Mouse (Mus musculus) heart, postnatal 10 days (tissue): ENCODE results near the gene Ifnlr1. TPM values are rescaled to one million over a fixed set of nuclear protein-coding genes. Genes with fewer than 3 reads are reported as not detected.

Source experiments
- DNase-seq, 2 experiments: peaks; one replicate each; pipeline ENCODE4 v3.0.0; 2021
- intact Hi-C: fragments of 180-260 bp; cut with DNase I; formaldehyde crosslinking; loops from one replicate; pipeline ENCODE4 v1.15.1; 2025
- total RNA-seq, 2 experiments: library from RNA; stranded (reverse); gene quantifications; 2 replicates each; pipeline ENCODE4 v1.2.3; 2021

Gene Ifnlr1
- total RNA-seq, 2 experiments from 2014 or later = 3.4 to 4.1 TPM

GRCm38 (mm10) chr4:135736903-135737302, 50.8 kb downstream of the Ifnlr1 start:
- intact Hi-C loops = no loop called here
- no peak for DNase-seq

- DNase-seq = no peak
- intact Hi-C loops = no loop called here
These were observed 52.1 kb downstream of the Ifnlr1 start for GRCm38 (mm10) chr4:135738237-135738636.

DNA sequence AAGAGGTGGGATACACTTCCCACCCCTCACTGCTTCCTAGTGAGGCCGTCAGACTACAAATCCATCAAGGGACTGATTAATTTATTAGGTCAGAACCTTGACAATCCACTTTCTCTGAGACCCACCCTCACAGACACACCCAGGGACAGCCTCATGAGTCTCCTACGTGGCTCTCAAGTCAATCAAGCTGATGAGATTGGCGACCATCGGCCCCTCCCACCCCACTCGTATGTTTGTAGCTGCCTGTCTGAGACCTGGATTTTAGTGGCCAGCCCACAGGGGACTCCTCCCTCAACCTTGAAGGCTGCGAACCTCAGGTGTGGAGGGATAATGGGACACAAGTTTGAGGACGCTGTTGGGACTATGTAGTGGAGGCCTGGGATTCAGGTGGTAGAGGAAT, 53.1 kb downstream of the Ifnlr1 start:
- DNase-seq = no peak
- intact Hi-C loops = no loop called here

DNA sequence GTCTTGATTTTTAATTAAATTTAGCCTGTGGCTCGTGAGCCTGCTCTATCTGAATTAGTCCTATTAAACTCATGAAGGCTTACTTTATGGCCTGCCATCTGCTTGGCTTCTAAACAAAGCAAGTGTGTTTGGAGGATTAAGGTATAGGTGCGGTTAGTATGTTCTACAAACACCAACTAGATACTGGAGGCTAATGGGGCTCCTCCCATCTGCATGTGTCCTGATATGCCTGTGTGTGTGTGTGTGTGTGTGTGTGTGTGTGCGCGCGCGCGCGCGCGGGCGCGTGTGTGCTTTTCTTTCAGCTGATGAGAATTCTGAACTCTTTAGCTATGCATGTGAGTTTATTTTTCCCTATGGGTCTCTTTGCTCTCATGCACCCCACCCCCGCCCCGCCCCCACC, 53.6 kb downstream of the Ifnlr1 start:
- intact Hi-C loops = no loop called here
- no peak for DNase-seq

GRCm38 (mm10) chr4:135743520-135743919, 57.4 kb downstream of the Ifnlr1 start:
- intact Hi-C loops = no loop called here
- no peak for DNase-seq

DNA sequence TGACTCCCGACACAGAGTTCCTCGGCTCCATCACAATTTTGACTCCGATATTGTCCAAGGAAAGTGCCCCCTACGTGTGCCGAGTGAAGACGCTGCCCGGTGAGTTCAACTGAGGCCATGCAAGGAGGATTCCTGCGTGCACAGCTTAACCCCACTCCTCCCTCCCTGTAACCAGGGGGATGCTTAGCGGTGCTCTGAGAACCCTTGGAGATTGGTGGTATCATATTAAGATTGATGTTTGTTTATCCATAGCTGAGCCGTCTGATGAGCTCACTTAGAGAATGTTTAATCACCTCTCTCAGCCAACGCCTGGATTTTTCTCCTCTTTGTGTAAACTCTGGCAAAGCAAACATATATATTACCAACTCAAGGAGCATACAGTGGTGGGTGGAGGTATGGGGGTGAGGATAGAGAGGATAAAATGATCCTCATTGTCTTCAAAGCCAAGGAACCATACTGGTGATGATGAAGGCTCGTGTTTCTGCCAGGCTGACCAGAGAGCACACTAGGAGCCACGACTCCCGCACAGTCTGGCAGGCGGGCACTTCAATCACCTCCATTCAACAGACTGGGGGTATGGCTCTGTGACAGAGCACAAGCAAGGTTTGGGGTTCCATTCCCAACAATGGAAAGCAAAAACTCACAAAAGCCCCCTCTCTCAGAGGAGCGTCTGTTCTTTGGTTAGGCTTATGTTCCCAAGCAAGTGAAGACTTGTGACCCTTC, 58.8 kb downstream of the Ifnlr1 start:
- no peak for DNase-seq
- intact Hi-C loops = no loop called here

DNA sequence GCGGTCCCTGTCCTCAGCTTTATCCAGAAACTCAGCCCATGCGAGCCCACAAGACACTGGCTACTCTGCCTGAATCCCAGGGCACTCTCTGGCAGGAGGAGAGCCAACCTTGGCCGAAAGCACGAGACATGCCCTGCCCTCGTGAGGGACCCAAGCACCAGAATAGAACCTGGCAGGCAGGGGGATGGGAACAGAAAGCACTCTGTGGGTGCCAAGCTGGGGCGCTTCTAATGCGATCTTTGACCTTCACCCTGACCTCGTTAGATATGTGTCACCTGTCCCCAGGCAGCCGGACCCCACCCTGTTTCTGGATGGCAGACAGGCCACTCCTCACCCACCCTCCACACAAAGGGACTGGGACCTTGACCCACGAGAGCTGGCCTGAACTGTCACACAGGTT, 59.5 kb downstream of the Ifnlr1 start:
- peak; percentile 69 to 79 for DNase-seq
- intact Hi-C loops = no loop called here

DNA sequence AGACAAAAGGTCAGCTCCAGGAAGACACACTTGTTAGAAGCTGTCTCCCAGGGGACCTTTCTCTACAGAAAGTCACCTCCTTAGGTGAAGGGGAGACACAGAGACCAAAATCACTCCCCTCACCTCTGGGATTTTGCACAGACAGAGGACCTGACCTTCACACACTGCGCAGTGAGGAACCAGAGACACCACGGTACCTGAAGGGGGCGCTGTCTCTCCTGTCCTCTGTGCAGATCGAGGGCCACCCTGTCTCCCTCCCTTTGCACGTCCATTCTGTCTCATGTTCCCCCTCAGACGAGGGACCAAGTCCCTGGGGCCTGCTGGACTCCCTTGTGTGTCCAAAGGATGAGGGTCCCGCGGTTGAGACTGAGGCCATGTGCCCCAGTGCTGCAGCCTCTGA, 64.8 kb downstream of the Ifnlr1 start:
- DNase-seq = no peak
- intact Hi-C loops = no loop called here

DNA sequence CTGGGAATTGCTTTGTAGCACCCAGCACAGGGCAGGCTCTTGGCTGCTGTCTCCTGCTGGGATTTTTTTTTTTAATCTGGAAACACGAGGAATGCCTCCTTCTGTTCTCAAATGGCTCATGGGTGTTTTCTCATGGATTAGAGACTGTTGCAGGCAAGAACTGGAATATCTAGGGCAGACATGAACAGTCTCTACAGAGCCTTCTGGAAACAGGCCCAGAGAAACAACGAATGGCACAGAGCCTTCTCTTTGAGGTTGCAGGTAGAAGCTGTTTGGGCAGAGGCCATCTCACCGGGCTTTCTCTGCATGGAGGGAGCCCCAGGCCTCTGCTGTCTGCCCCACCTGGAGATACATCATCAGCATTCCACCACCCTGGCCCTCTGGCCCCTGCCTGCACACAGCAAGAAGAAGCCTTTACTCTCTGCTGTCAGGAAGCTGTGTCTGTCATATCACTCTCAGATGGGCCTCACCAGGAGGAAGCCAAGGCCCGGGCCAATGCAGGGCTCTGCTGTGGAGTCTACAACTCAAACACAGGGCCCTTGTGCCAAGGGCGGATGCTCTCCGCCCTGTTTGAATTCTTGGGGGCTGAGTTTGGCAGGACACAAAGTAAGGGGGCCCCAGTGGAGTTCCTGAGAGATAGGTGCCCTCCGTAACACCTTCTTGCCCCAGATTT, 66.2 kb downstream of the Ifnlr1 start:
- intact Hi-C loops = no loop called here
- DNase-seq = no peak

DNA sequence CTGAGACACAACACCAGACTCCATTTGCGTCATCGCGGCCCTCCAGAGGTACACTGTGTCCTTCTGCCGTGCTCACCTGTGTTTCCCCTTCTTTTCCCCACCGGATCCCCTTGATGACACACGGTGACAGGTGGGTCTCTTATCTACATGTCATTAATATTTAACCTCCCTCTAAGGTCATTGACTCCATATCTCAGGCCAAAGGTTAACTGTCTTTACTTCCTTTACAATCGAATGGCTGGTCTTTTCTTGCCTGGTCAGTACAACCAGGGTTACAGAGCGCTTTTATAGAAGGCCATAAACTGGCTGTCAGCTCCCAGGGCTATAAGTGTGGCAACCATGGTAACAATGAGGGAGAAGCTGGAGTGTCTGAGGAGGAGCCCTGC, 66.7 kb downstream of the Ifnlr1 start:
- intact Hi-C loops = no loop called here
- DNase-seq = no peak

Other genes with a start within 250 kb of the Ifnlr1 start
- gene Stpg1, start 191.5 kb upstream of the Ifnlr1 start, total RNA-seq = not detected
- 10 to 100 TPM; 25.3 to 28.0 TPM for gene Nipal3, start 191.2 kb upstream of the Ifnlr1 start, total RNA-seq
- gene Grhl3, start 112.7 kb upstream of the Ifnlr1 start, total RNA-seq = under 1 TPM; 0.27 to 0.43 TPM
- under 1 TPM; 0.22 to 0.64 TPM for gene Il22ra1, start 41.9 kb downstream of the Ifnlr1 start, total RNA-seq
- gene Myom3, start 73.4 kb downstream of the Ifnlr1 start, total RNA-seq = under 1 TPM; 0.77 to 0.84 TPM
- 10 to 100 TPM; 61.2 to 64.1 TPM for gene Srsf10, start 169.5 kb downstream of the Ifnlr1 start, total RNA-seq
- 100 to 1,000 TPM in 1 of 2 experiments, 10 to 100 TPM in 1; 99.4 to 105 TPM for gene Pnrc2, start 187.6 kb downstream of the Ifnlr1 start, total RNA-seq
- under 1 TPM; 0.77 to 0.94 TPM for gene Cnr2, start 209.1 kb downstream of the Ifnlr1 start, total RNA-seq
- gene Fuca1, start 234.4 kb downstream of the Ifnlr1 start, total RNA-seq = 10 to 100 TPM; 43.2 to 44.5 TPM